Mouse (Mus musculus) limb, embryonic 13.5 days (tissue): ENCODE results near the gene Mab21l3. TPM values are rescaled to one million over a fixed set of nuclear protein-coding genes. Genes with fewer than 3 reads are reported as not detected.
A peak's percentile ranks its signal among the peaks of the same experiment; 100 is the strongest.
"Not testable (repeated sequence)": the region's sequence is repeated elsewhere in the genome, so short reads cannot be mapped to it uniquely, and the experiment has no call there.

Source experiments
- ATAC-seq: fragments of 200-750 bp; cut with Nextera tagmentation; 2 replicates; pipeline ENCODE4 v1.8.0; 2017; ENCODE audit warnings: low read depth, moderate number of reproducible peaks, moderate TSS enrichment; ENCODE audit not compliant: low FRiP score
- H3K27ac ChIP-seq: fragments of 300-500 bp; sonication (generic); 2 replicates; pipeline ENCODE4 v1.5.1; 2015; ENCODE audit warnings: inconsistent platforms, mild to moderate bottlenecking, moderate library complexity
- H3K27me3 ChIP-seq: fragments of 300-500 bp; sonication (generic); 2 replicates; pipeline ENCODE4 v1.6.1; 2015; ENCODE audit warnings: mild to moderate bottlenecking, inconsistent platforms
- H3K36me3 ChIP-seq: fragments of 300-500 bp; sonication (generic); 2 replicates; pipeline ENCODE4 v1.6.1; 2015; ENCODE audit warnings: inconsistent platforms, mild to moderate bottlenecking, moderate library complexity
- H3K4me1 ChIP-seq: fragments of 300-500 bp; sonication (generic); 2 replicates; pipeline ENCODE4 v1.6.1; 2015; ENCODE audit warnings: inconsistent platforms
- H3K4me2 ChIP-seq: fragments of 300-500 bp; sonication (generic); replicated peaks from 2 replicates; pipeline ENCODE4 v1.6.1; 2015; ENCODE audit warnings: inconsistent platforms, mild to moderate bottlenecking, moderate library complexity
- H3K4me3 ChIP-seq: fragments of 300-500 bp; sonication (generic); 2 replicates; pipeline ENCODE4 v1.5.1; 2015; ENCODE audit warnings: moderate library complexity, mild to moderate bottlenecking, inconsistent platforms
- H3K9ac ChIP-seq: fragments of 300-500 bp; sonication (generic); 2 replicates; pipeline ENCODE4 v1.6.1; 2015; ENCODE audit warnings: mild to moderate bottlenecking, inconsistent platforms
- H3K9me3 ChIP-seq: fragments of 300-500 bp; sonication (generic); 2 replicates; pipeline ENCODE4 v1.6.1; 2016; ENCODE audit warnings: inconsistent platforms
- WGBS: fragments of 180-500 bp; shearing (Covaris S2); methylation state at CpG from one replicate; pipeline ENCODE4 v1.1.7; 2015; 5-methylcytosine and 5-hydroxymethylcytosine counted together
- polyA plus RNA-seq: library from polyadenylated mRNA; unstranded; fragments of >200 nt; fragmentation: Nextera tagmentation; extraction: Ambion mirVana; gene quantifications from 2 replicates; pipeline ENCODE4 v1.2.1, GENCODE M21; 2015

Gene Mab21l3
- polyA plus RNA-seq, 1 experiment from 2014 or later: 1.3 TPM

GRCm38 (mm10) chr3:101836971-101837370 lies 11.8 kb downstream of the Mab21l3 start:
- peaks cover 23% of the 10 kb centered on the region for H3K4me1 ChIP-seq
- H3K4me2 ChIP-seq: no peak overlapping the region
- H3K9me3 ChIP-seq: no peaks in the 10 kb centered on the region
- 72% methylated on average over 3 of the region's 3 CpGs for WGBS
- no peak overlapping the region for H3K9ac ChIP-seq
- no peaks in the 10 kb centered on the region for H3K27me3 ChIP-seq
- no peak overlapping the region for H3K4me3 ChIP-seq
- ATAC-seq: no peak
- no peaks in the 10 kb centered on the region for H3K36me3 ChIP-seq
- no peak overlapping the region for H3K27ac ChIP-seq

GRCm38 (mm10) chr3:101836532-101836931 lies 12.2 kb downstream of the Mab21l3 start:
- Histone ChIP-seq H3K9ac (no peak overlapping the region), H3K27ac (no peak overlapping the region), H3K9me3 (no peaks in the 10 kb centered on the region), H3K4me3 (peak overlapping the region; percentile 27), H3K4me1 (peaks cover 28% of the 10 kb centered on the region), H3K36me3 (no peaks in the 10 kb centered on the region), H3K27me3 (no peaks in the 10 kb centered on the region), H3K4me2 (peak overlapping the region; percentile 60)
- ATAC-seq: 0 out of 2 replicates have a peak, but pooled peaks have one; percentile 13
- 71% methylated on average over 5 of the region's 5 CpGs for WGBS

- peak overlapping the region; percentile 60 for H3K4me2 ChIP-seq
- peak overlapping the region; percentile 27 for H3K4me3 ChIP-seq
- no peaks in the 10 kb centered on the region for H3K36me3 ChIP-seq
- no peaks in the 10 kb centered on the region for H3K9me3 ChIP-seq
- H3K9ac ChIP-seq: no peak overlapping the region
- WGBS: under 1% methylated on average over 8 of the region's 8 CpGs
- H3K4me1 ChIP-seq: peaks cover 29% of the 10 kb centered on the region
- peak overlapping the region; percentile 61; the same call in 1 of the 2 replicates for H3K27ac ChIP-seq
- H3K27me3 ChIP-seq: no peaks in the 10 kb centered on the region
- peak; percentile 94 for ATAC-seq
Measured at GRCm38 (mm10) chr3:101836045-101836444, 12.7 kb downstream of the Mab21l3 start.

- ATAC-seq: peak; percentile 59
- Histone ChIP-seq H3K4me3 (no peak overlapping the region), H3K4me2 (0 out of 2 replicates have a peak overlapping the region, but pooled peaks have one; percentile 25), H3K9me3 (no peaks in the 10 kb centered on the region), H3K27me3 (no peaks in the 10 kb centered on the region), H3K27ac (0 out of 2 replicates have a peak overlapping the region, but pooled peaks have one; percentile 22), H3K36me3 (no peaks in the 10 kb centered on the region), H3K9ac (no peak overlapping the region), H3K4me1 (peaks cover 26% of the 10 kb centered on the region)
- 23% methylated on average over 10 of the region's 10 CpGs for WGBS
Measured at GRCm38 (mm10) chr3:101831189-101831858, 17.4 kb downstream of the Mab21l3 start.

GRCm38 (mm10) chr3:101829881-101830616 lies 18.7 kb downstream of the Mab21l3 start:
- Histone ChIP-seq H3K9ac (no peak overlapping the region), H3K27ac (no peak overlapping the region), H3K4me3 (no peak overlapping the region), H3K36me3 (no peaks in the 10 kb centered on the region), H3K27me3 (no peaks in the 10 kb centered on the region), H3K4me2 (no peak overlapping the region), H3K9me3 (no peaks in the 10 kb centered on the region), H3K4me1 (peaks cover 15% of the 10 kb centered on the region)
- no peak for ATAC-seq
- WGBS: 76% methylated on average over 10 of the region's 10 CpGs

GRCm38 (mm10) chr3:101828595-101828994 lies 20.2 kb downstream of the Mab21l3 start:
- ATAC-seq: no peak
- 47% methylated on average over 3 of the region's 3 CpGs for WGBS
- no peaks in the 10 kb centered on the region for H3K9me3 ChIP-seq
- no peaks in the 10 kb centered on the region for H3K27me3 ChIP-seq
- H3K36me3 ChIP-seq: no peaks in the 10 kb centered on the region
- peaks cover 15% of the 10 kb centered on the region for H3K4me1 ChIP-seq
- no peak overlapping the region for H3K27ac ChIP-seq
- H3K9ac ChIP-seq: no peak overlapping the region
- H3K4me3 ChIP-seq: no peak overlapping the region
- no peak overlapping the region for H3K4me2 ChIP-seq

GRCm38 (mm10) chr3:101827220-101827715 lies 21.5 kb downstream of the Mab21l3 start:
- no peak overlapping the region for H3K4me3 ChIP-seq
- 81% methylated on average over 6 of the region's 6 CpGs for WGBS
- ATAC-seq: no peak
- no peaks in the 10 kb centered on the region for H3K36me3 ChIP-seq
- no peak overlapping the region for H3K4me2 ChIP-seq
- no peaks in the 10 kb centered on the region for H3K9me3 ChIP-seq
- no peak overlapping the region for H3K27ac ChIP-seq
- no peaks in the 10 kb centered on the region for H3K27me3 ChIP-seq
- H3K4me1 ChIP-seq: peaks cover 12% of the 10 kb centered on the region
- no peak overlapping the region for H3K9ac ChIP-seq

- H3K4me1 ChIP-seq: 0 out of 2 replicates have a peak, but pooled peaks cover 3% of the 10 kb centered on the region
- H3K9ac ChIP-seq: no peak overlapping the region
- H3K36me3 ChIP-seq: peaks cover under 1% of the 10 kb centered on the region; the same call in 1 of the 2 replicates
- H3K27me3 ChIP-seq: no peaks in the 10 kb centered on the region
- no peak overlapping the region for H3K27ac ChIP-seq
- H3K4me3 ChIP-seq: no peak overlapping the region
- no peak for ATAC-seq
- H3K4me2 ChIP-seq: no peak overlapping the region
- no peaks in the 10 kb centered on the region for H3K9me3 ChIP-seq
- 87% methylated on average over 9 of the region's 9 CpGs for WGBS
Measured at GRCm38 (mm10) chr3:101824338-101824737, 24.4 kb downstream of the Mab21l3 start.

- 72% methylated on average over 5 of the region's 5 CpGs for WGBS
- no peak for ATAC-seq
Measured at GRCm38 (mm10) chr3:101822052-101822451, 26.7 kb downstream of the Mab21l3 start.

GRCm38 (mm10) chr3:101820708-101821107 lies 28.1 kb downstream of the Mab21l3 start:
- not testable (repeated sequence) for H3K9ac ChIP-seq, H3K27me3 ChIP-seq, H3K36me3 ChIP-seq, ATAC-seq, H3K4me3 ChIP-seq, H3K27ac ChIP-seq, H3K9me3 ChIP-seq, H3K4me1 ChIP-seq, H3K4me2 ChIP-seq
- WGBS: 75% methylated on average over 3 of the region's 3 CpGs

More at GRCm38 (mm10) chr3:101822052-101822451, 26.7 kb downstream of the Mab21l3 start:
- no peak overlapping the region for H3K9ac ChIP-seq
- H3K4me1 ChIP-seq: no peaks in the 10 kb centered on the region
- H3K27me3 ChIP-seq: no peaks in the 10 kb centered on the region
- no peak overlapping the region for H3K4me3 ChIP-seq
- H3K9me3 ChIP-seq: no peaks in the 10 kb centered on the region; the same call in 1 of the 2 replicates
- H3K4me2 ChIP-seq: no peak overlapping the region
- H3K27ac ChIP-seq: no peak overlapping the region
- peaks cover 3% of the 10 kb centered on the region; the same call in 1 of the 2 replicates for H3K36me3 ChIP-seq

GRCm38 (mm10) chr3:101816006-101816405 lies 32.8 kb downstream of the Mab21l3 start:
- Histone ChIP-seq H3K4me1 (peaks cover 6% of the 10 kb centered on the region), H3K4me2 (no peak overlapping the region), H3K9ac (no peak overlapping the region), H3K9me3 (no peaks in the 10 kb centered on the region; the same call in 1 of the 2 replicates), H3K36me3 (peaks cover 3% of the 10 kb centered on the region; the same call in 1 of the 2 replicates), H3K27ac (no peak overlapping the region), H3K27me3 (no peaks in the 10 kb centered on the region), H3K4me3 (no peak overlapping the region)
- WGBS: 86% methylated on average over 3 of the region's 3 CpGs
- no peak for ATAC-seq

GRCm38 (mm10) chr3:101814790-101815189 lies 34.0 kb downstream of the Mab21l3 start:
- Histone ChIP-seq H3K27me3 (no peaks in the 10 kb centered on the region), H3K36me3 (peaks cover 3% of the 10 kb centered on the region; the same call in 1 of the 2 replicates), H3K4me3 (no peak overlapping the region), H3K27ac (no peak overlapping the region), H3K9me3 (no peaks in the 10 kb centered on the region; the same call in 1 of the 2 replicates), H3K4me2 (no peak overlapping the region), H3K9ac (no peak overlapping the region), H3K4me1 (peaks cover 6% of the 10 kb centered on the region)
- no peak for ATAC-seq
- 79% methylated on average over 9 of the region's 9 CpGs for WGBS
